Comparison of ENCODE assay signal across 10 mouse cellular contexts in the genomic region with DNA sequence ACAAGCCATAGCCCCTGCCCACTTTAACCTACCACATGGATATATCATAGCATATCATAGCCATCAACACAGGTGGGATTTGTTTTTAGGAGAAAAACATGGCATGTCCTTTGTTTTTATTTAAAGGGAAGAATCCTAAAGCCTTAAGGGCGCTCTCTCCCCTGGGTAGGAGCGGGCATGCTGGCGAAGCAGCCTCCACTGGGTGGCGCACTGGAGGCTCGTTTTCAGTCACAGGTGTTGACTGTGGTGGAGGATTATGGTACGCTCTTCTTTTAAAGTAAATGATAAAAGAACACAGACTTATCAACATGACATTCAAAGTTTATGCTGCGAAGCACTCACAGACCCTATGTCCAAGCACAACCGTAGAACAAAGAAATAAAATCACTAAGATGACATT. TPM values are rescaled to one million over a fixed set of nuclear protein-coding genes. Genes with fewer than 3 reads are reported as not detected.
DNase-seq lines count a peak whose midpoint lies in the region; ATAC-seq and TF ChIP-seq lines count a peak whose summit lies in the region.
"Had no signal": no experiment of that assay in that cellular context is flagged by ENCODE, and none has a peak within 500 bp of the region (broad histone marks: within the 10 kb centered on the region; RNA-seq: fewer than 3 reads in every experiment).

No protein-coding gene starts in this region.

- H3K9ac ChIP-seq in hindbrain, postnatal 0 days (replicated peaks; ENCODE audit: low read length), result no peak overlapping the region
- H3K9ac ChIP-seq in kidney, embryonic 16.5 days (replicated peaks; ENCODE audit: low read length), result no peak overlapping the region
- H3K9ac ChIP-seq: heart, embryonic 12.5 days had no signal

- no peaks in the 10 kb centered on the region for H3K9me3 ChIP-seq in hindbrain, postnatal 0 days (ENCODE audit: low read length)
- H3K9me3 ChIP-seq in hindbrain, embryonic 10.5 days, result 0 out of 2 replicates have a peak, but pooled peaks cover 3% of the 10 kb centered on the region
- H3K9me3 ChIP-seq in kidney, embryonic 16.5 days (ENCODE audit: low read length), result 0 out of 2 replicates have a peak, but pooled peaks cover 6% of the 10 kb centered on the region

- DNase-seq in hindbrain, postnatal 0 days (ENCODE audit: low spot score), result no peak
- no peak for DNase-seq in hindbrain, embryonic 10.5 days (ENCODE audit: low spot score)
- peak; percentile 63 to 65 for DNase-seq in B cell, adult 2 months
- DNase-seq in naive thymus-derived CD4-positive, alpha-beta T cell, adult 2 months (ENCODE audit: low read depth), result peak; percentile 74
- DNase-seq in cerebellum, postnatal 36 days, result no peak
- no peak for DNase-seq in gastrocnemius, adult 2 months

- no peaks in the 10 kb centered on the region for H3K36me3 ChIP-seq in hindbrain, postnatal 0 days (ENCODE audit: insufficient read depth, low read length)
- no peaks in the 10 kb centered on the region for H3K36me3 ChIP-seq in hindbrain, embryonic 10.5 days
- no peaks in the 10 kb centered on the region for H3K36me3 ChIP-seq in kidney, embryonic 16.5 days (ENCODE audit: insufficient read depth, low read length)
- H3K36me3 ChIP-seq: heart, embryonic 12.5 days had no signal

- no peak overlapping the region for H3K4me2 ChIP-seq in hindbrain, postnatal 0 days (ENCODE audit: low read depth, low read length)
- H3K4me2 ChIP-seq in kidney, embryonic 16.5 days (replicated peaks; ENCODE audit: low read depth, low read length), result no peak overlapping the region
- H3K4me2 ChIP-seq: heart, embryonic 12.5 days had no signal

- peak; percentile 14; the same call in 1 of the 2 replicates for TF ChIP-seq CTCF in hindbrain, postnatal 0 days (IDR thresholded peaks at IDR 0.05; ENCODE audit: low read depth)
- no peak for TF ChIP-seq CTCF in gastrocnemius, adult 2 months (IDR thresholded peaks at IDR 0.05)

- 82% methylated on average over 8 of the region's 8 CpGs for WGBS in hindbrain, postnatal 0 days
- 85% methylated on average over 8 of the region's 8 CpGs for WGBS in hindbrain, embryonic 10.5 days
- 76% methylated on average over 8 of the region's 8 CpGs for WGBS in kidney, embryonic 16.5 days

- H3K4me3 ChIP-seq in hindbrain, postnatal 0 days (ENCODE audit: low read length), result no peak overlapping the region
- no peak overlapping the region for H3K4me3 ChIP-seq in hindbrain, embryonic 10.5 days
- no peak overlapping the region for H3K4me3 ChIP-seq in gastrocnemius, adult 2 months
- H3K4me3 ChIP-seq in kidney, embryonic 16.5 days (ENCODE audit: low read length), result no peak overlapping the region
- H3K4me3 ChIP-seq: heart, embryonic 12.5 days had no signal

- ATAC-seq in hindbrain, postnatal 0 days, result no peak
- ATAC-seq in activated CD4-positive, CD25-positive, alpha-beta regulatory T cell, adult 4 months, result peak; percentile 76
- ATAC-seq in kidney, embryonic 16.5 days (ENCODE audit: low FRiP score, low TSS enrichment), result no peak

- H3K27ac ChIP-seq in hindbrain, postnatal 0 days, result no peak overlapping the region
- H3K27ac ChIP-seq in hindbrain, embryonic 10.5 days, result no peak overlapping the region
- no peak overlapping the region for H3K27ac ChIP-seq in gastrocnemius, adult 2 months
- no peak overlapping the region for H3K27ac ChIP-seq in kidney, embryonic 16.5 days (ENCODE audit: low read length)
- H3K27ac ChIP-seq: macrophage had no signal

- no peaks in the 10 kb centered on the region for H3K27me3 ChIP-seq in hindbrain, postnatal 0 days (ENCODE audit: insufficient read depth, low read length)
- H3K27me3 ChIP-seq in hindbrain, embryonic 10.5 days (ENCODE audit: insufficient read depth, poor library complexity, severe bottlenecking), result no peaks in the 10 kb centered on the region
- no peaks in the 10 kb centered on the region for H3K27me3 ChIP-seq in kidney, embryonic 16.5 days (ENCODE audit: insufficient read depth, low read length)
- H3K27me3 ChIP-seq: heart, embryonic 12.5 days had no signal

- no peaks in the 10 kb centered on the region for H3K4me1 ChIP-seq in hindbrain, postnatal 0 days (ENCODE audit: insufficient read depth, low read length)
- H3K4me1 ChIP-seq in hindbrain, embryonic 10.5 days (replicated peaks), result no peaks in the 10 kb centered on the region
- no peaks in the 10 kb centered on the region for H3K4me1 ChIP-seq in kidney, embryonic 16.5 days (ENCODE audit: insufficient read depth, low read length)
- H3K4me1 ChIP-seq: heart, embryonic 12.5 days had no signal

- intact Hi-C loops in gastrocnemius, adult 2 months (cut with DNase I), result no loop called here

RNA-seq across cellular contexts. Expression of gene Slain1, which starts 19.5 kb away (rescaled TPM):
- 59.5 and 60.3 TPM in 2 replicates for total RNA-seq in hindbrain, postnatal 0 days (2014; rRNA removed)
- 14.5 and 15.0 TPM in 2 replicates for polyA plus RNA-seq in hindbrain, postnatal 0 days (2015; fragmentation: Nextera tagmentation; extraction: Ambion mirVana)
- 8.2 and 13.3 TPM in 2 replicates for polyA plus RNA-seq in hindbrain, embryonic 10.5 days (2016; fragmentation: Nextera tagmentation; extraction: Ambion mirVana)
- 10 to 100 TPM; 12.7 to 17.2 TPM for polyA plus RNA-seq in activated CD4-positive, CD25-positive, alpha-beta regulatory T cell, adult 4 months (2017; shearing (Covaris generic))
- total RNA-seq in gastrocnemius, adult 2 months (2021), result not detected
- 0.71 and 0.99 TPM in 2 replicates for polyA plus RNA-seq in kidney, embryonic 16.5 days (2015; fragmentation: Nextera tagmentation; extraction: Ambion mirVana)

Comparison
In these comparisons a context has a peak if more than half of its experiments do, and no peak if none do; other contexts are left out.
1. DNase-seq: peak in B cell, adult 2 months (2 of 2) and naive thymus-derived CD4-positive, alpha-beta T cell, adult 2 months (single experiment); none in hindbrain, postnatal 0 days (single experiment), hindbrain, embryonic 10.5 days (single experiment), cerebellum, postnatal 36 days (0 of 2) and gastrocnemius, adult 2 months (single experiment).